Mouse (Mus musculus) megakaryocyte, adult 5-6 weeks (primary cell): Measurements from ENCODE around the gene Vmn1r93. TPM values are rescaled to one million over a fixed set of nuclear protein-coding genes. Genes with fewer than 3 reads are reported as not detected.
"Not testable (repeated sequence)": the region's sequence is repeated elsewhere in the genome, so short reads cannot be mapped to it uniquely, and the experiment has no call there.

Source experiments
- ATAC-seq: 2 replicates; pipeline ENCODE4 v1.8.0; 2016; ENCODE audit warnings: mild to moderate bottlenecking, inconsistent platforms; ENCODE audit not compliant: poor library complexity, severe bottlenecking
- total RNA-seq, 2 experiments: library from RNA; stranded (forward) in 1 of 2; stranded (reverse) in 1 of 2; fragments of 153-499, 151-499 nt in 1 of 2; fragments of 221-1000, 200-1000 nt in 1 of 2; gene quantifications; 2 replicates each; pipeline versions ENCODE4 v1.2.3 to v1.2.4; 2015 to 2017

Vmn1r93 gene
- total RNA-seq (2015), result not detected in 2 replicates
- not detected in 2 replicates for total RNA-seq (2017)

DNA sequence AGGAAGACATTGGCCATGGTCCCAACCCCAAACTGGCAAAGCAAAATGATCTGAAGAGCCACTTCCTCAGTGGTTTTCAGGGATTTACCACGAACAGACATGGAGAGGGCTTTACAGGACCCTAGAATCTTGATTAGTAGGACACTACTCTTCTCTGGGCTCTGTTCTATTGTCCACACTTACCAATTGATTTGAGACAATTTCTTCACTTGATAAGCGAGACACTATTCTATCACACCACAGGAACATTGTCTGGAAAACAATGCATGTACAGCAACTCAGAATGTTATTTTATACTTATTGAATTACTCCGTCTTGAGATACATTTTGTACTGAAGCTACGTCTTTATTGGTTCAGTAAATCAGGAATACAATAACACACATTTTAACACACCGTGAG is at the start of gene Vmn1r93:
Gene Vmn1r93 (minus strand): TSS at position 101 of the 400 bp plus-strand sequence.
- ATAC-seq, result not testable (repeated sequence)

GRCm38 (mm10) chr7:20168277-20168676 is 29.4 kb upstream of the Vmn1r93 start, which contains the start of gene Vmn1r94:
Gene Vmn1r94, minus strand, starts transcription at chr7:20168377.
- not testable (repeated sequence) for ATAC-seq

DNA sequence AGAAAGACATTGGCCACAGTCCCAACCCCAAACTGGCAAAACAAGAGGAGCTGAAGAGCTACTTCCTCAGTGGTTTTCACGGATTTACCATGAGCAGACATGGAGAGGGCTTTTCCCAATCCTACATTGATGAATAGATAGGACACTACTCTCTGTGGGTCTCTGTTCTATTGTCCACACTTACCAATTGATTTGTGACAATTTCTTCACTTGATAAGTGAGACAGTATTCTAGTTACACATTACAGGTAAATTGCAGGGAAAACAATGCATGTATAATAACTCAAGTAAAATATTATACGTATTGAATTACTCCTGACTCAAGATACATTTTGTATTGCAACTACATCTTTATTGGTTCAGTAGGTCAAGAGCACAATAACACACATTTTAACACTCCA is 16.4 kb downstream of the Vmn1r93 start, which contains the start of gene Gm16442:
Gene Gm16442 (minus strand): TSS at position 101 of the 400 bp plus-strand sequence.
- ATAC-seq, result not testable (repeated sequence)

- ATAC-seq, result not testable (repeated sequence)
These were observed 39.5 kb downstream of the Vmn1r93 start, which contains the start of gene Vmn1r91 for GRCm38 (mm10) chr7:20099380-20099779. Gene Vmn1r91, plus strand, starts transcription at chr7:20099680.

Other genes with a start within 250 kb of the Vmn1r93 start
- 7.8 TPM in 2 replicates for gene Pvr, start 217.9 kb downstream of the Vmn1r93 start, total RNA-seq (2015)
- 7.6 TPM in 2 replicates for gene Pvr, start 217.9 kb downstream of the Vmn1r93 start, total RNA-seq (2017)
- 0.31 TPM in 1 of 2 replicates, not detected in the other for gene Igsf23, start 188.3 kb downstream of the Vmn1r93 start, total RNA-seq (2015)
- gene Igsf23, start 188.3 kb downstream of the Vmn1r93 start, total RNA-seq (2017), result 0.11 TPM in 1 of 2 replicates, not detected in the other
- gene Ceacam20, start 173.7 kb downstream of the Vmn1r93 start, total RNA-seq (2015), result not detected in 2 replicates
- not detected in 2 replicates for gene Ceacam20, start 173.7 kb downstream of the Vmn1r93 start, total RNA-seq (2017)
- not detected in 2 replicates for gene Nlrp9b, start 147.6 kb downstream of the Vmn1r93 start, total RNA-seq (2015)
- not detected in 2 replicates for gene Nlrp9b, start 147.6 kb downstream of the Vmn1r93 start, total RNA-seq (2017)
- gene Vmn1r91, start 39.4 kb downstream of the Vmn1r93 start, total RNA-seq (2015), result not detected in 2 replicates
- not detected in 2 replicates for gene Vmn1r91, start 39.4 kb downstream of the Vmn1r93 start, total RNA-seq (2017)
- not detected in 2 replicates for gene Gm16442, start 16.5 kb downstream of the Vmn1r93 start, total RNA-seq (2015)
- gene Gm16442, start 16.5 kb downstream of the Vmn1r93 start, total RNA-seq (2017), result not detected in 2 replicates
- gene Vmn1r94, start 29.3 kb upstream of the Vmn1r93 start, total RNA-seq (2015), result not detected in 2 replicates
- not detected in 2 replicates for gene Vmn1r94, start 29.3 kb upstream of the Vmn1r93 start, total RNA-seq (2017)
- not detected in 2 replicates for gene Vmn1r95, start 54.6 kb upstream of the Vmn1r93 start, total RNA-seq (2015)
- not detected in 2 replicates for gene Vmn1r95, start 54.6 kb upstream of the Vmn1r93 start, total RNA-seq (2017)
- gene Gm6164, start 66.5 kb upstream of the Vmn1r93 start, total RNA-seq (2015), result not detected in 2 replicates
- gene Gm6164, start 66.5 kb upstream of the Vmn1r93 start, total RNA-seq (2017), result not detected in 2 replicates
- gene Gm4498, start 94.7 kb upstream of the Vmn1r93 start, total RNA-seq (2015), result not detected in 2 replicates
- not detected in 2 replicates for gene Gm4498, start 94.7 kb upstream of the Vmn1r93 start, total RNA-seq (2017)
- not detected in 2 replicates for gene Gm5890, start 123.7 kb upstream of the Vmn1r93 start, total RNA-seq (2015)
- not detected in 2 replicates for gene Gm5890, start 123.7 kb upstream of the Vmn1r93 start, total RNA-seq (2017)
- gene Gm4133, start 195.0 kb upstream of the Vmn1r93 start, total RNA-seq (2015), result not detected in 2 replicates
- gene Gm4133, start 195.0 kb upstream of the Vmn1r93 start, total RNA-seq (2017), result not detected in 2 replicates
- gene Gm5728, start 236.3 kb upstream of the Vmn1r93 start, total RNA-seq (2015), result not detected in 2 replicates
- not detected in 2 replicates for gene Gm5728, start 236.3 kb upstream of the Vmn1r93 start, total RNA-seq (2017)